Mouse (Mus musculus) cerebellum, postnatal 10 days (tissue): ENCODE measurements at regions not wholly inside any gene's neighbourhood (a gene's known extent, or its start where the extent isn't known, plus 50 kb on each side); places are given as distances from the start of the nearest gene placed in this dataset.

Source experiments
- DNase-seq, 2 experiments: peaks; one replicate each; pipeline ENCODE4 v3.0.0; 2021; ENCODE audit warnings: mixed read lengths in 2 of 2

- no peak for DNase-seq
Measured at GRCm38 (mm10) chr9:101445293-101445692, 193.7 kb upstream of the Ppp2r3a start.

DNA sequence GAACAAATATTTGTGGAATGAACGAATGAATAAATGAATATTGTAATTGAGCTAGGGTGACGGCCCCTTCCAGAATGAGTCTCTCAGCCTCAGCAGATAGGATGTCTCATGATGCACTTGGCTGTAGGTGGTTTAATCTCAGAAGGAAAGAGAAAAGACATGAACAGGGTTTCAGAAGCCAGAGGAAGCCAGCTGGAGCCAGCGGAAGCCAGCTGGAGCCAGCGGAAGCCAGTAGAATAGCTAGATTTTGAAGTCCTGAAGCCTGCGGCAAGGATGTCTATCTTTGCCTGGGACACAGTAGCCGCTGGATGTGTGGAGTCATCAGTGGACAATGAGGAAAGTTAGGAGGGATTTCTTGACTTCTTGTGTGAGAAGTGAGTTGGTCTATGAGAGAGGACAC lies 188.3 kb upstream of the Ppp2r3a start:
- DNase-seq: peak; percentile 41 to 53

DNA sequence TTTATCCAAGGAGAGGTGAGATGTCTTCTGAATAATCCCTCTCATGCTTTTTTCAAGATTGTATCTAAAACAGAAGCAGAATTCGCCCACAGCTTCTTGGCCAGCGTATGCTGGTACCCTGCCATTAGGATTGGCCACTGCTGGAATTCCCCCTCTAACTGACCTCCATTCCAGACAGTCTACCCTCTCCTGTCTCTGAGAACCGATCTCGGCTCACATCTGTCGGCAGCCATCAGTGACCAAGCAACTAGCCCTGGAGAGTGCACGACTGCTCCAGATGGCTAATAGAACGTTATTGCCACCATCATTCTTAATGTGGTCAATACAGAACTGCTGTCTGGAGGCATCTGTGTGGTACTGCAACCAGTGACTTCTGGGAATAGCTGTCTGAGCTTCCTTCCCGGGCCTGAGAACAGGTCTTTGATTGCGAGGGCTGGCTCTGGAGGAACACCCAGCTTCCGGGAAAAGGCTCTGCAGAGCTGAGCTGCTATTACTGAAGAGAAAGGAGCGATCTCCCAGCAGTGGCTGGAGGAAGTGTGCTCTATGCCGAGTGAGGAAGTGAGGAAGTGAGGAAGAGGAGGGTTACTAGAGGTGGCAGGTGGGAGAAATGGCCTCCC lies 187.1 kb upstream of the Ppp2r3a start:
- no peak for DNase-seq

DNA sequence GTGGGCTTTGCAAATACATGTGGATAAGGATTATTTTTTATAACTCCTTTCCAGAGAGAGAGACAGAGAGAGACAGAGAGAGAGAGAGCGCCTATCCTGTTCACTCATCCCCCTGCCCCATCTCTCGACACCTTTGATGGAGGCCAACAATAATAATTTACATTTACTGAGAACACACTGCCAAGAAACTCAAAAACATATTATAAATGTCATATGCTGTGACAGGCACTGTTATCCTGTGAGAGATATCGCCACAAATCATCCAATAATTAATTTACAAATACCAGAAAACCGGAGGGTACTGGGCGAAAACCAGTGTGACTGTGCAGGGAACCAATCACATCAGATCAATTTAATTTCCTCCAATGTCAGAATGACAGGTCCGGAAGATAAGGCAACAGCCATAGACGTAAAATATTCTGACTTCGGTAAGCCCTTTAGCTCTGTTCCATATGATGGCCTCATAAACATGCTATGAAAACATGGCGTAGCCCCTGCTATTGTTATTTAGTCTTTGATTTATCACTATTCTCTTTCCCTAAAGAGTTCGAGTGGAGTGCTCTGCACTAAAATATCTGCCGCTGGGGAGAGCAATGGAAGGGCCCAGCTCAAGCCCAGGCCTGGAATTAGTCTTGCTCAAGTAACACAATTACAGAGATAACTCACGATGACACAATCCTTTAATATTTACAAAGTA lies 173.5 kb upstream of the Ppp2r3a start:
- DNase-seq: no peak

DNA sequence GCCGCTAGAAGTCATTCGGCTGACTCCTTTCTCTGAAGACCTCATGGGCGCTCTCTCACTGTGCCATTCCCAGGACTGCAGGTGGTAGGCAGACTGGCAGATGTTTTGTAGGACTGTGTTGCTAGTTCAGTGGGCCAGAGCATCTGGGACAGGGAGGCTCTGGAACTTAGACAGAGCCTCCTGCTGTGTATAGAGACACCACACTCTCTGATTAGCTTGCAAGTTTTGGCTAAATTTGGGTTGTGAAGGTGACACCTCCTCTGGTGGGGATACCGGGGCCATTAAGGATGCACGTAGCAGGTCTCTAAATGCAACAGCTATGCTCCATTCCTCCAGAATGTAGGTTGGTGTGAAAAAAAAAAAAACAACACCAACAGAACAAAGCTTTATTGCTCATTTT lies 171.4 kb upstream of the Ppp2r3a start:
- no peak for DNase-seq

DNA sequence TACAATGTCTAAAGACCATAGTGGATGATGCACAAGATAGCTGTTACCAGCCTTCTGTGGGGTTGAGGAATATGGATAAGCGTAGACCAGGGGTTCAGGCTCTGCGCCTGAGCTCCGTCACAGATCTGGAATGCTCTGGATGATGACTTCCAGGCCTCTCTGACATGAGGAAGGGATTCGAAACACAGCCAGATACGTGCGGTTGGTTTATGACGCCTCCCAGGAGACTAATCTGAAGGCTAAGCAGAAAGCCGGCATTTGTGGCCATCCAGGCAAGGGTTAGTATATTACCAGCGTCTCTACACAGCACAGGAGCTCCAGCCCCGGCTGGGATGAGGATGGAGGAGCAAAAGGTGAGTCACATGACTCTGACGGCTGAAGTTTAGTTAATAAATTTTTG lies 170.4 kb upstream of the Ppp2r3a start:
- no peak for DNase-seq

DNA sequence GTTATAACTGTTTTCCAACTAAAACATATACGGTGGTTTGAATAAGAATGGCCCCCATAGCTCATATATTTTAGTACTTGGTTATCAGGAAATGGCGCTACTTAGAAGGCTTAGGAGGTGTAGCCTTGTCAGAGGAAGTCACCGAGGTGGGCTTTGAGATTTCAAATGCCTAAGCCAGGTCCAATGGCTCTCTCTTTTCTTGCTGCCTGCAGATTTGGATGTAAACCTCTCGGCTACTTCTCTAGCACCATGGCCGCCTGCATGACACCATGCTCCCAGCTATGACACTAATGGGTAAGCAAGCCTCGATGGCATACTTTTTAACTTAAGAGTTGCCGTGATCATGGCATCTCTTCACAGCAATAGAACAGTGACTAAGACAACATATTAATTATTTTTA lies 169.5 kb upstream of the Ppp2r3a start:
- DNase-seq: no peak

GRCm38 (mm10) chr9:101420181-101420580 lies 168.6 kb upstream of the Ppp2r3a start:
- no peak for DNase-seq

- DNase-seq: no peak
Measured at GRCm38 (mm10) chr9:101417660-101418059, 166.1 kb upstream of the Ppp2r3a start.

- DNase-seq: no peak
Measured at GRCm38 (mm10) chr9:101416321-101416720, 164.7 kb upstream of the Ppp2r3a start.

DNA sequence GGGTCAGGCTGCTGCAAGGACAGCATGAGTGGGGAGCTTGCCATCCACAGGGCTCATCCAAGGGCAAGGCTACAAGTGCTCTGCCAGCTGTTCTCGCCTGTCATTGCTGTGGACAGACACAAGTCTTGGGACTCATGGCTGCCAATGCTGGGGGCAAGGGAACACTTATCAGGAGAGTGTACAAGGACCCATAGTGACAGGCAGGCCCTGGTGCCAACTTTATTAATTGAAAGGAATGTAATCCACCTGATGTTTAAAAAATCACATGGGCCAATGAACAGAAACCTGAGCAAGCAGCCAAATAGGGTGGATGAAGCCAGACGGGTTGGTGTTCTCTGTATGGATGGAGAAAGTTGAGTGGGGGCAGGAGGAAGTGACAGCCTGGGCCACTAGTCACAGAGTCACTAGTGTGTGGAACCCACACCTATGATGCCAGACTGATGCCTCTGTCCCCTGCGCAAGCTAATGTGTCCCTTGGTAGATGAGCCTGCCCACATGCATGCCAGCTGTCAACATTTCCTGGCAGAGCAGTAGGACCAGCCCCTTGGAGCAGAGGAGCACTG lies 161.6 kb upstream of the Ppp2r3a start:
- peak; percentile 72 to 80 for DNase-seq

- DNase-seq: no peak
Measured at GRCm38 (mm10) chr9:101411951-101412350, 160.4 kb upstream of the Ppp2r3a start.

DNA sequence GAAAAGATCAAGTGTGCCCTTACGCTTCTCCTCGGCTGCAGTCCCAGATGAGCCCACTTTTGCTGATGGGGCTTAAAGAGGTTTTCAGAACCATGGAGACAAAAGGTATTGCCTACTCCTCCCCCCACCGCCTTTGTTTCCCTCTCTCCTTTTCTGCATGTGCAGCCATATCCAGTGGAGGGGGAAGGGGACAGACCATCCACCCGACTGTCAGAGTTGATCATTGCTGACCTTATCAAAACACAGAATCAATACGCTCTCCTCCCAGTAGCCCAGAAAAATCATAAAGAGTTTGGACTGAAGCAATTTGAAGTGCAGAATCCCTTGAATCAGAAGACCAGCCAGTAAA lies 159.9 kb upstream of the Ppp2r3a start:
- DNase-seq: no peak

GRCm38 (mm10) chr9:101410783-101411531 lies 159.4 kb upstream of the Ppp2r3a start:
- no peak for DNase-seq

DNA sequence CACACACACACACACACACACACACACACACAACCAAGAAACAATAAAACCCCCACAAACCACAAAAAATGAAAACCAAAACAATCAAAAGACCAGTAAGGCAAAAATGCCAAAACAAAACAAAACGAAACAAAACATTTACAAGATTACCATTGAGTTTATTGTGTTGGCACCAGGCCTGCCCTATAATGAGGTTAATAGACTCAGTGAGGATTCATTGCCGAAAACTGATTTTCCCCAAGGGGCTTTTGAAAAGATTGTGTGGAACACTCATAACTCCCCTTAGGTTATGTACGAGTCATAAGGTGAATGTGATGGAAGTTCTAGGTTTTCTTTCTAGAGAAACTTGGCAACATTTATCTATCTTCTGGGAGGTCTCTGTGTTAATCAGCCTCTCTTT lies 158.8 kb upstream of the Ppp2r3a start:
- DNase-seq: no peak

GRCm38 (mm10) chr9:101408116-101408515 lies 156.5 kb upstream of the Ppp2r3a start:
- DNase-seq: no peak

DNA sequence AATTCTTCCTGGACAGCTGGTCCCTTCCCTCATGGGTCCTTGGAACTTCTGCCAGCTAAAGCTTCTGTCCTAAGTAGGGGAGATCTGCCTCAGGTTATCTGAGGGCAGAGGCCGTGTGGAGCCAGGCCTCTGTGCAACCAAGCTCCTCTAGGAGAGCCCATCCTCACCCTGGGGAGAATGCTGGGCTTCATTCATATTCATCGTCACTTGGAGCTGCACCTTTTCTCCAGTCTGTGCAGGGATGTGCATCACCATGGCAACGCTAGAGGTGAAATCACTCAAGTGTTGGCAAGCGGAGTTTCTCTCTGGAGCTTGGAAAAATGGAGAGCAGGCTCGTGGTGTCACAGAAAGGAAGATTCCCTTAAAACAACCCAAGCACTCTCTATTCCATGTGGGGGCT lies 155.5 kb upstream of the Ppp2r3a start:
- peak; percentile 74 to 79 for DNase-seq

DNA sequence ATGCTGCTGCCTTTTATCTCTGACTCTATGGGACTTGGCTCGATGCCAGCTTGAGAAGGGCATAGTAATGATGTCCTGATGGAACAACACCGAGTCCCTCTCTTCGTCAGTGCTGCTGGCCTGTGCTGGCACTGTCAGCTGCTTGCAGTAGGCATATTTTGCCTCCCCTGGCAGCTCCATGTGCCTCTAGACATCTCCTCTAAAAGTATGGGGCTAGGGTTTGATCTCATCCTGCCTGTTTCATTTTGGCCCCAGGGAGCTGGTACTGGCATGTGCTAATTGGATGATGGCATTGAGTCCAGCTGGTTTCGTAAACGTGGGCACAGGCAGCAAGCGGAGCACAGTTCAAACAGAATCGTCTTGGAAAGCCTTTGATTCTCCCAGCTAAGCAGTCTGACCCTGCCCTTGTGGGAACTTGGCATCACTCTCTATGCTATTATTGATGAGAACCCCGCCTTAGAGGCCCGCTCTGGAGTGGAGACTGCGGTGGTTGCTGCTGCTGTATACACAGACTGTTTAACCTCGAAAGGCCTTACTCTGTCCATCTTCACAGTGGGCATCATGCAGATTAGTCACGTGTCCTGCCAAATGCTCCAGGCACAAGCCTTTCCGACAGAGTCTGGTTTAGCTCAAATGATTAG lies 153.0 kb upstream of the Ppp2r3a start:
- peak; percentile 76 to 82 for DNase-seq

- DNase-seq: peak; percentile 34 to 51
Measured at GRCm38 (mm10) chr9:101404034-101404433, 152.4 kb upstream of the Ppp2r3a start.

DNA sequence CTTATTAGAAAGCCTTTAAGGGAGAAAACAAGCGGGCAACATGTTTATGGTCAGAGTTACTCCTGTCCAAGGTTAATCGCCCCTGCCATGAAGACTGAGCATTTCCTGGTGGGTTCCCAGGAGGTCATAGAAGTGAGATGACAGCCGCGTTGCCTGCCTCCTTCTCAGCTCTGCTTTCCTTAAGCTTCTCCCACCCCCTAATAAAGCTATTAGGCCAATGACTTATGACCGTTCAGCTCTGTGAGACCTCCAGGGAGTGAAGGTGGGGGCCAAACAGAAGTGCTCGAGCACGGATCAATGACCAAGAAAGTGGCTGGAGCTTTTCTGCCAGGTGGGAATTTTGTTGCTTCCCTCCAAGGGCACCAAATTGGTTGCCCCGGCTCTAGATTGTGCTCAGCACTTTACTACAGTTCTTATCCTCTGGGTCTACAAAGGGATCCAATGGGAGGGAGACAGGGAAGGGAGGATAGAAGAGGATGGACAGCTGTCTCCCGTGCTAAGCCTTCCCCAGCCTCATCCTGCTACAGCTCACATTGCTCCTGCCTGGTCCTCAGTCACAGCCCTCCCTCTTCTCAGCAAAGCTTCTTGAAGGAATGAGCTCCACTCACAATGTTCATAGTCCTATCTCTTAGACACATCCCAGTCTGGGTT lies 151.1 kb upstream of the Ppp2r3a start:
- no peak for DNase-seq

DNA sequence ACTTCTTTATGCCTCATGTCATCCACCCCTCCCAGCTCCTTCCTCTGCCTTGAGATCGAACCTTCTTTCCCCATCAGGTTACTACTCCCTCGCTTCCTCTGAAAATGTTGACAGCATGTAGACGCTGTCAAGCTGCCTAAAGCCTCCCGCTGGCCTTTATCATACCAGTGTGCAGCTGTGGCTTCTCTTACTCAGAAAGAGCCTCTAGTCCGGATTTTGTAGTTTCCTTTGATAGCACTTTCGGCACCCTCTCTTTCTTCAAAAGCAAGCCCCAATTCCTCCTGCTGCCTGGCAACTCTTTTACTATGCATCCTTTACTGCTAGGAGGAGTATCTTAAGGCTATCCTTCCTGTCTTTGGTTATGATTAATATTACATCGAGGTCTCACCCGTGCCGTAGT lies 149.8 kb upstream of the Ppp2r3a start:
- no peak for DNase-seq

DNA sequence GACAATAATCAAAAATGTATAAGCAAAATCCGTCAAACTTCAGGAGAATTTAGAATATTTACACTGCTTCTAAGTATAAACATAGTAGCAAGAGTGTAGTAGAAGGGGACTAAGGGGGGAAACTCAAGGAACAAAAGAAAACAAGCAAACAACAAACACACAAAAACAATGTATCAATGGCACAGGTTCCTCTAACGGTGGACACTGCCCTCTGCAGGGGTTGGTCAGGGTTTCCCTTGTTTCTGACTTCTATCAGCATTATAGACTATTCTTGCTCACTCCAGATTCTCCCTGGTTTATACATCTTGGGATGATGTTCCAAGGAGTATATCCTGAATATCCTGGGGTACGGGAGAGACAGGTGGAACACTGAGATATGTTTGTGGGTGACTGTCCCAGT lies 147.3 kb upstream of the Ppp2r3a start:
- DNase-seq: no peak

- no peak for DNase-seq
Measured at GRCm38 (mm10) chr9:101369380-101369779, 117.8 kb upstream of the Ppp2r3a start.
